Mouse (Mus musculus) mouse embryonic stem cell (cell line): Measurements from ENCODE around the gene Gmfg.

Experiments used
- in situ Hi-C, 2 experiments: fragments of 300-500 bp; cut with MboI; formaldehyde crosslinking; loops; 1 replicate in 1 of 2; 3 replicates in 1 of 2; pipeline ENCODE4 v1.14.3; 2019 to 2020; ENCODE audit warnings: low sequenced_read_pairs in 2 of 2, low pct_unique_long_range_greater_than_20kb in 1 of 2, mixed read lengths in 1 of 2; ENCODE audit not compliant: unreplicated experiment in 1 of 2

The Gmfg gene

GRCm38 (mm10) chr7:28435660-28436259 lies 1.5 kb upstream of the Gmfg start:
- in situ Hi-C loops, result loop anchor here in 1 of 2 experiments (25.0 kb wide), 1 partner anchor 177 kb away; no protein-coding TSS in a partner anchor

- in situ Hi-C loops, result loop anchor here in 1 of 2 experiments (25.0 kb wide), 1 partner anchor 176 kb away; no protein-coding TSS in a partner anchor
These were observed 859 bp upstream of the Gmfg start for GRCm38 (mm10) chr7:28436271-28436904.

- in situ Hi-C loops, result loop anchor here in 1 of 2 experiments (25.0 kb wide), 1 partner anchor 174 kb away; no protein-coding TSS in a partner anchor
These were observed 717 bp downstream of the Gmfg start for GRCm38 (mm10) chr7:28437964-28438363.

GRCm38 (mm10) chr7:28438771-28439170 lies 1.5 kb downstream of the Gmfg start:
- in situ Hi-C loops, result loop anchor here in 1 of 2 experiments (25.0 kb wide), 1 partner anchor 174 kb away; no protein-coding TSS in a partner anchor

- in situ Hi-C loops, result loop anchor here in 1 of 2 experiments (5.0 to 25.0 kb wide), 2 partner anchors 52 to 172 kb away; no protein-coding TSS in a partner anchor
These were observed 3.5 kb downstream of the Gmfg start for GRCm38 (mm10) chr7:28440739-28441138.

GRCm38 (mm10) chr7:28441776-28442485 lies 4.7 kb downstream of the Gmfg start:
- in situ Hi-C loops, result loop anchor here in 1 of 2 experiments (5.0 to 25.0 kb wide), 2 partner anchors 50 to 170 kb away; no protein-coding TSS in a partner anchor

- in situ Hi-C loops, result loop anchor here in 1 of 2 experiments (5.0 to 25.0 kb wide), 2 partner anchors 50 to 170 kb away; no protein-coding TSS in a partner anchor
These were observed 5.4 kb downstream of the Gmfg start for GRCm38 (mm10) chr7:28442688-28443087.

- in situ Hi-C loops, result loop anchor here in 1 of 2 experiments (5.0 to 25.0 kb wide), 2 partner anchors 48 to 168 kb away; no protein-coding TSS in a partner anchor
These were observed 7.2 kb downstream of the Gmfg start for GRCm38 (mm10) chr7:28444344-28444974.

- in situ Hi-C loops, result loop anchor here in 1 of 2 experiments (25.0 kb wide), 1 partner anchor 166 kb away; no protein-coding TSS in a partner anchor
These were observed 9.2 kb downstream of the Gmfg start for GRCm38 (mm10) chr7:28446446-28446845.

GRCm38 (mm10) chr7:28447101-28447830 lies 10.0 kb downstream of the Gmfg start:
- in situ Hi-C loops, result loop anchor here in 1 of 2 experiments (25.0 kb wide), 1 partner anchor 165 kb away; no protein-coding TSS in a partner anchor

GRCm38 (mm10) chr7:28447865-28448820 lies 10.9 kb downstream of the Gmfg start:
- in situ Hi-C loops, result loop anchor here in 1 of 2 experiments (25.0 kb wide), 1 partner anchor 164 kb away; no protein-coding TSS in a partner anchor

- in situ Hi-C loops, result loop anchor here in 1 of 2 experiments (5.0 kb wide), 1 partner anchor 81 kb away; no protein-coding TSS in a partner anchor
These were observed 14.5 kb downstream of the Gmfg start, which contains the start of gene Lrfn1 for GRCm38 (mm10) chr7:28451531-28452360. Gene Lrfn1, plus strand, starts transcription at chr7:28451980.

- in situ Hi-C loops, result loop anchor here in 1 of 2 experiments (5.0 kb wide), 1 partner anchor 80 kb away; no protein-coding TSS in a partner anchor
These were observed 15.2 kb downstream of the Gmfg start for GRCm38 (mm10) chr7:28452361-28453005.

- in situ Hi-C loops, result no loop called here
These were observed 23.1 kb downstream of the Gmfg start for GRCm38 (mm10) chr7:28460361-28460760.

- in situ Hi-C loops, result no loop called here
These were observed 25.5 kb downstream of the Gmfg start for GRCm38 (mm10) chr7:28462769-28463168.
